8 mouse cellular contexts compared by ENCODE assay signal in the genomic region with DNA sequence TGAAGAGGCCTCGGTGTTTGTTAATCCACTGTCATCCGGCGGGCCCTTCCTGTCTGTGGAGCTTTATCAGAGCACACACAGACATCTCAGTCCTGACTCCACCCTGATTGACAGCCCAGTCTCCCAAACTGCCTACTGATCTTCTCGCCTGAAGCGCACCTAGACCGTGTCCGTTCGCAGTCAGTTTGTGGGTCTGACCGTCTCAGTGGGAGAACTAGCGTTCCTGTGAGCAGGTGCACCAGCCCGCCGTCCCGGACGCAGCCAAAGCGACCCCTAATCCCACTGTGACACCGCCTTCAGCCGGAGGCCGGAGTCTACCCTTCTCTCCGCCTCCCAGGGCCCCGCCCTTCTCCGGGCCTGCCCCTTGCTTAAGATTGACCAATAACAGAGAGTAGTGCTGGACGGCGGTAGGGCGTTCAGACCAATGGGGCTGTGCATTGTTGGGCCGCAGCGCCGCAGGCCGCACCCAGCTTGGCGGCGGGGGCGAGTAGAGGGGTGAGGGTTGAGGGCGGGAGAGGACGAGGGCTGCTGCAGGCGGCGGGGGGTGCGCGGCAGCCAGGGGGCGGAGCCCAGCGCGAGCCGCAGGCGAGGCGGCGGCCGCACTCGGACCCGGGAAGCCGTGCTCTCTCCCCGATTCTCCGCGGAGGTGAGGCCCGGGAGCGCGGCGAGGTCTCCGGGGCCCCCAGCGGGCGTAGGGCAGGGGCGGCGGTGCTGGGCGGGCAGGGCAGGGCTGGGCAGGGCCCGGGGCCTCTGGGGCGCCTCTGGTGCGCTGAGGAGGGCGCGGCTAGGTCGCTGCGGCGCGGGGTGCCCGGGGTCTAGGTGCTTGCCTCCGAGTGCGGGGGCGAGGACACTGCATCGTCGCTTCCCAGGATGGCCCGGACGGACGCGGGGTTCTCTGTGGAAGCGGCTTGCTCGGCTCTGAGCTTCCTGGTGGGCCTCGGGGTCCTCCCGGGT. TPM values are rescaled to one million over a fixed set of nuclear protein-coding genes. Genes with fewer than 3 reads are reported as not detected.
DNase-seq lines count a peak whose midpoint lies in the region; ATAC-seq and TF ChIP-seq lines count a peak whose summit lies in the region.

Add1 (plus strand) TSS at position 397 of the 954 bp plus-strand sequence.

- H3K4me1 ChIP-seq in bone marrow, adult 2 months (ENCODE audit: control insufficient read depth, insufficient read depth, low read length), result peaks cover 2% of the 10 kb centered on the region
- peaks cover 12% of the 10 kb centered on the region for H3K4me1 ChIP-seq in embryonic facial prominence, embryonic 15.5 days
- peaks cover 13% of the 10 kb centered on the region for H3K4me1 ChIP-seq in limb, embryonic 14.5 days (ENCODE audit: control insufficient read depth, insufficient read depth, low read length)
- H3K4me1 ChIP-seq in midbrain, postnatal 0 days (ENCODE audit: insufficient read depth, low read length), result peaks cover 10% of the 10 kb centered on the region

- H3K4me3 ChIP-seq in bone marrow, adult 2 months (replicated peaks; ENCODE audit: control insufficient read depth, low read depth, low read length), result peak within 1 kb of the TSS; percentile 83
- H3K4me3 ChIP-seq in embryonic facial prominence, embryonic 15.5 days (replicated peaks), result peak within 1 kb of the TSS; percentile 94
- peak within 1 kb of the TSS; percentile 94 for H3K4me3 ChIP-seq in limb, embryonic 14.5 days (replicated peaks; ENCODE audit: low read length)
- H3K4me3 ChIP-seq in midbrain, postnatal 0 days (ENCODE audit: low read depth, low read length), result peak within 1 kb of the TSS; percentile 85

- WGBS in bone marrow, adult 2 months, result under 1% methylated on average over 82 of the region's 84 CpGs
- WGBS in embryonic facial prominence, embryonic 15.5 days, result under 1% methylated on average over 78 of the region's 84 CpGs
- under 1% methylated on average over 49 of the region's 84 CpGs for WGBS in limb, embryonic 14.5 days
- under 1% methylated on average over 69 of the region's 84 CpGs for WGBS in midbrain, postnatal 0 days

- no peaks in the 10 kb centered on the region for H3K36me3 ChIP-seq in embryonic facial prominence, embryonic 15.5 days
- peaks cover 6% of the 10 kb centered on the region for H3K36me3 ChIP-seq in limb, embryonic 14.5 days (ENCODE audit: control insufficient read depth, insufficient read depth, low read length)
- H3K36me3 ChIP-seq in midbrain, postnatal 0 days (ENCODE audit: insufficient read depth, low read length), result no peaks in the 10 kb centered on the region

- no peaks in the 10 kb centered on the region for H3K9me3 ChIP-seq in embryonic facial prominence, embryonic 15.5 days (replicated peaks)
- H3K9me3 ChIP-seq in limb, embryonic 14.5 days (ENCODE audit: control insufficient read depth, low read length), result no peaks in the 10 kb centered on the region
- H3K9me3 ChIP-seq in midbrain, postnatal 0 days (ENCODE audit: low read length), result no peaks in the 10 kb centered on the region

- peak; percentile 100 for ATAC-seq in embryonic facial prominence, embryonic 15.5 days (ENCODE audit: insufficient number of reproducible peaks, low FRiP score, low TSS enrichment, low read depth)
- peak; percentile 100 for ATAC-seq in limb, embryonic 14.5 days (ENCODE audit: low FRiP score, low read depth)
- ATAC-seq in midbrain, postnatal 0 days (ENCODE audit: low FRiP score), result peak; percentile 99

- DNase-seq in 416B (ENCODE audit: low read depth), result peak; percentile 98
- DNase-seq in heart, adult 8-10 months (ENCODE audit: low spot score), result peak; percentile 98
- peak; percentile 98 for DNase-seq in kidney, adult 9 months
- DNase-seq in limb, embryonic 14.5 days (ENCODE audit: low spot score), result peak; percentile 94
- DNase-seq in midbrain, postnatal 0 days (ENCODE audit: low spot score), result peak; percentile 97
- DNase-seq in spleen, postnatal 14 days (ENCODE audit: low spot score in 2 of 2), result peak; percentile 95 to 96

- peak within 1 kb of the TSS; percentile 96 for H3K27ac ChIP-seq in bone marrow, adult 2 months (ENCODE audit: control insufficient read depth, insufficient read depth, low read depth, low read length, poor library complexity)
- peak within 1 kb of the TSS; percentile 90 for H3K27ac ChIP-seq in embryonic facial prominence, embryonic 15.5 days (replicated peaks)
- peak within 1 kb of the TSS; percentile 81 for H3K27ac ChIP-seq in limb, embryonic 14.5 days (replicated peaks; ENCODE audit: low read depth, low read length)
- peak within 1 kb of the TSS; percentile 97 for H3K27ac ChIP-seq in midbrain, postnatal 0 days (ENCODE audit: low read depth, low read length)

- peak within 1 kb of the TSS; percentile 63 for H3K4me2 ChIP-seq in embryonic facial prominence, embryonic 15.5 days (replicated peaks)
- H3K4me2 ChIP-seq in limb, embryonic 14.5 days (replicated peaks; ENCODE audit: low read depth, low read length, severe bottlenecking), result peak within 1 kb of the TSS; percentile 69
- peak within 1 kb of the TSS; percentile 55 for H3K4me2 ChIP-seq in midbrain, postnatal 0 days (ENCODE audit: low read depth, low read length, poor library complexity, severe bottlenecking)

- TF ChIP-seq CTCF in bone marrow, adult 2 months (IDR thresholded peaks at IDR 0.05; ENCODE audit: control insufficient read depth, insufficient read depth, low read length), result no peak; the same call in 1 of the 2 replicates
- peak; percentile 14 for TF ChIP-seq CTCF in midbrain, postnatal 0 days (IDR thresholded peaks at IDR 0.05)

- H3K9ac ChIP-seq in embryonic facial prominence, embryonic 15.5 days, result peak within 1 kb of the TSS; percentile 97
- peak within 1 kb of the TSS; percentile 97 for H3K9ac ChIP-seq in limb, embryonic 14.5 days (ENCODE audit: low read depth, low read length, severe bottlenecking)
- peak within 1 kb of the TSS; percentile 99 for H3K9ac ChIP-seq in midbrain, postnatal 0 days (replicated peaks; ENCODE audit: low read length, poor library complexity, severe bottlenecking)

- no peaks in the 10 kb centered on the region for H3K27me3 ChIP-seq in embryonic facial prominence, embryonic 15.5 days
- H3K27me3 ChIP-seq in limb, embryonic 14.5 days (ENCODE audit: control insufficient read depth, insufficient read depth, low read length), result no peaks in the 10 kb centered on the region
- H3K27me3 ChIP-seq in midbrain, postnatal 0 days (ENCODE audit: insufficient read depth, low read length), result no peaks in the 10 kb centered on the region

- TF ChIP-seq POLR2A in bone marrow, adult 2 months (IDR thresholded peaks at IDR 0.05; ENCODE audit: borderline replicate concordance, control insufficient read depth, low read depth, low read length), result peak; percentile 89
- peak; percentile 61; the same call in 1 of the 2 replicates for TF ChIP-seq POLR2A in limb, embryonic 14.5 days (IDR thresholded peaks at IDR 0.05; ENCODE audit: borderline replicate concordance, extremely low read depth, insufficient read depth, insufficient read length)

RNA-seq across cellular contexts. Expression of gene Add1, which starts in this region (rescaled TPM):
- polyA plus RNA-seq in bone marrow, adult 2 months (2011; ENCODE audit: insufficient read depth, insufficient read length, low replicate concordance, missing spikeins), result 160 and 163 TPM in 2 replicates
- polyA plus RNA-seq in embryonic facial prominence, embryonic 15.5 days (2015; fragmentation: Nextera tagmentation; extraction: Ambion mirVana), result 186 and 190 TPM in 2 replicates
- total RNA-seq in heart, adult 8-10 months (2022), result 100 to 1,000 TPM; 124 to 154 (median 134) TPM
- polyA plus RNA-seq in limb, embryonic 14.5 days (2012; rRNA removed), result 222 and 235 TPM in 2 replicates
- polyA plus RNA-seq in limb, embryonic 14.5 days (2014; fragmentation: Nextera tagmentation; extraction: Ambion mirVana), result 197 and 210 TPM in 2 replicates
- total RNA-seq in midbrain, postnatal 0 days (2014; rRNA removed), result 284 and 301 TPM in 2 replicates
- polyA plus RNA-seq in midbrain, postnatal 0 days (2015; fragmentation: Nextera tagmentation; extraction: Ambion mirVana), result 161 and 166 TPM in 2 replicates

Comparison
In these comparisons a context has a peak if more than half of its experiments do, and no peak if none do; other contexts are left out.
1. Peak in every context shown above with its lines: DNase-seq, ATAC-seq, H3K4me3 ChIP-seq and H3K27ac ChIP-seq.